Mouse (Mus musculus) liver, postnatal 0 days (tissue): ENCODE measurements around the gene Hoxa6. TPM values are rescaled to one million over a fixed set of nuclear protein-coding genes. Genes with fewer than 3 reads are reported as not detected.

ENCODE experiments used
- ATAC-seq: fragments of 200-750 bp; cut with Nextera tagmentation; 2 replicates; pipeline ENCODE4 v1.8.0; 2017; ENCODE audit warnings: mild to moderate bottlenecking, moderate library complexity
- DNase-seq: peaks from one replicate; pipeline ENCODE4 v3.0.0-alpha.2; 2016
- H3K27ac ChIP-seq: fragments of 300-500 bp; sonication (generic); 2 replicates; pipeline ENCODE4 v1.5.1; 2014; ENCODE audit warnings: antibody characterized with exemption, moderate library complexity, mild to moderate bottlenecking, low read depth
- H3K27me3 ChIP-seq: fragments of 300-500 bp; sonication (generic); 2 replicates; pipeline ENCODE4 v1.6.1; 2014; ENCODE audit warnings: low read length, control low read depth, mixed read lengths; ENCODE audit not compliant: insufficient read depth
- H3K36me3 ChIP-seq: fragments of 300-500 bp; sonication (generic); replicated peaks from 2 replicates; pipeline ENCODE4 v1.6.1; 2014; ENCODE audit warnings: mild to moderate bottlenecking, control low read depth, low read length, moderate library complexity, mixed read lengths; ENCODE audit not compliant: insufficient read depth
- H3K4me1 ChIP-seq: fragments of 300-500 bp; sonication (generic); 2 replicates; pipeline ENCODE4 v1.6.1; 2014; ENCODE audit warnings: antibody characterized with exemption, mild to moderate bottlenecking, control low read depth; ENCODE audit not compliant: insufficient read depth
- H3K4me2 ChIP-seq: fragments of 300-500 bp; sonication (generic); 2 replicates; pipeline ENCODE4 v1.6.1; 2014; ENCODE audit warnings: low read depth, mild to moderate bottlenecking, low read length, moderate library complexity, mixed read lengths
- H3K4me3 ChIP-seq: fragments of 300-500 bp; sonication (generic); 2 replicates; pipeline ENCODE4 v1.5.1; 2014; ENCODE audit warnings: low read depth, low read length
- H3K9ac ChIP-seq: fragments of 300-500 bp; sonication (generic); replicated peaks from 2 replicates; pipeline ENCODE4 v1.6.1; 2014; ENCODE audit warnings: mild to moderate bottlenecking, moderate library complexity
- H3K9me3 ChIP-seq: fragments of 300-500 bp; sonication (generic); 2 replicates; pipeline ENCODE4 v1.6.1; 2016; ENCODE audit warnings: mild to moderate bottlenecking, control low read depth, low read length, mixed read lengths
- CTCF ChIP-seq: sonication (generic); IDR thresholded peaks from 2 replicates; pipeline ENCODE4 v1.5.1; 2016; ENCODE audit warnings: antibody characterized with exemption, low read depth
- EP300 ChIP-seq: IDR thresholded peaks from 2 replicates; pipeline ENCODE4 v1.6.1; 2016; ENCODE audit warnings: antibody characterized with exemption, low read depth, mild to moderate bottlenecking
- WGBS: fragments of 180-500 bp; shearing (Covaris S2); extraction: QIAGEN DNeasy Blood & Tissue Kit; methylation state at CpG from one replicate; pipeline ENCODE4 v1.1.7; 2014; ENCODE audit not compliant: insufficient replicate concordance; 5-methylcytosine and 5-hydroxymethylcytosine counted together
- polyA plus RNA-seq: library from polyadenylated mRNA; unstranded; fragments of >200 nt; fragmentation: Nextera tagmentation; extraction: Ambion mirVana; gene quantifications from 2 replicates; pipeline ENCODE4 v1.2.1, GENCODE M21; 2015

Gene Hoxa6
- polyA plus RNA-seq, 1 experiment from 2014 or later: not detected

- H3K27ac ChIP-seq: peak overlapping the region; percentile 44; the same call in 1 of the 2 replicates
- WGBS: 15% methylated on average over 30 of the region's 30 CpGs
- H3K27me3 ChIP-seq: peaks cover 98% of the 10 kb centered on the region
- no peaks in the 10 kb centered on the region for H3K36me3 ChIP-seq
- no peak for ATAC-seq
- no peak for DNase-seq
- H3K4me1 ChIP-seq: peaks cover 9% of the 10 kb centered on the region
- H3K9me3 ChIP-seq: no peaks in the 10 kb centered on the region
- no peak for TF ChIP-seq CTCF
- no peak for TF ChIP-seq EP300
- H3K4me2 ChIP-seq: peak overlapping the region; percentile 54
- H3K9ac ChIP-seq: no peak overlapping the region
- H3K4me3 ChIP-seq: no peak overlapping the region; the same call in 1 of the 2 replicates
These were observed 47.8 kb downstream of the Hoxa6 start for GRCm38 (mm10) chr6:52160511-52161335.

- Histone ChIP-seq H3K4me2 (peak overlapping the region; percentile 93; the same call in 1 of the 2 replicates), H3K27me3 (peaks cover 96% of the 10 kb centered on the region), H3K4me1 (peaks cover 9% of the 10 kb centered on the region), H3K36me3 (no peaks in the 10 kb centered on the region), H3K27ac (no peak overlapping the region; the same call in 1 of the 2 replicates), H3K9ac (no peak overlapping the region), H3K9me3 (no peaks in the 10 kb centered on the region), H3K4me3 (no peak overlapping the region; the same call in 1 of the 2 replicates)
- DNase-seq (no peak), ATAC-seq (no peak)
- TF ChIP-seq EP300: no peak
- no peak for TF ChIP-seq CTCF
- WGBS: 14% methylated on average over 8 of the region's 9 CpGs
These were observed 48.5 kb downstream of the Hoxa6 start for GRCm38 (mm10) chr6:52159979-52160378.

DNA sequence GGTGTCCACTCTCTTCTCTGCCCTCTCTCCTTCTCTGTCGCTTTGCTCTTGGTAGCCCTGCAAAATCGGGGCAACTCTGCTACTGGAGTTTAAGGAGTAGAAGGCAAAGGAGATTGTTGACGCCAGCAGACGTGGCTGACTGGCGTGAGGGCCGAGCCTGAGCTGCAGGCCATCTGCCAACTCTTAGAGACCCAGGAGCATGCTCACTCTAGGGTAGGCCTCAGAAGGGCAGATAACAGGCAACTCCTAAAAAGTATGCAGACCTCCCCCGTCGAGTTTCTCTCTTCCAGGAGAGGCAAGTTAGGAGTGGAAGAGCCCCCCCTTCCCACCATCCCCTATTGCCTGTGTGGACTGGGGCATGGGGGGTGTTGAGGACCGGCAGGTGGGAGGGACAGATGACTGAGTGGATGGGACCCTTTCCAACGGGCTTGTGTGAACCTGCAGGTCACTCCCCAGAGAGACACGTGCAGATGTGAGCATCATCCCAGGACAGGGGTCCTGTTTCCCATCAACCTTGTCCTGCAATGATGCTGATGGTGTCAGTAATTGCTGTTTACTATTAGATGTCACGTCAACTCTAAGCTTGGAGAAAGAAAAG is 49.3 kb downstream of the Hoxa6 start:
- peak overlapping the region; percentile 93 for H3K4me2 ChIP-seq
- 29% methylated on average over 12 of the region's 12 CpGs for WGBS
- peak overlapping the region; percentile 63 for H3K4me3 ChIP-seq
- no peaks in the 10 kb centered on the region for H3K9me3 ChIP-seq
- TF ChIP-seq CTCF: no peak
- TF ChIP-seq EP300: no peak
- H3K27ac ChIP-seq: peak overlapping the region; percentile 72
- H3K4me1 ChIP-seq: peaks cover 9% of the 10 kb centered on the region
- 0 out of 2 replicates have a peak, but pooled peaks have one; percentile 32 for ATAC-seq
- peak overlapping the region; percentile 21; the same call in 1 of the 2 replicates for H3K9ac ChIP-seq
- H3K27me3 ChIP-seq: peaks cover 91% of the 10 kb centered on the region
- no peaks in the 10 kb centered on the region for H3K36me3 ChIP-seq
- no peak for DNase-seq

DNA sequence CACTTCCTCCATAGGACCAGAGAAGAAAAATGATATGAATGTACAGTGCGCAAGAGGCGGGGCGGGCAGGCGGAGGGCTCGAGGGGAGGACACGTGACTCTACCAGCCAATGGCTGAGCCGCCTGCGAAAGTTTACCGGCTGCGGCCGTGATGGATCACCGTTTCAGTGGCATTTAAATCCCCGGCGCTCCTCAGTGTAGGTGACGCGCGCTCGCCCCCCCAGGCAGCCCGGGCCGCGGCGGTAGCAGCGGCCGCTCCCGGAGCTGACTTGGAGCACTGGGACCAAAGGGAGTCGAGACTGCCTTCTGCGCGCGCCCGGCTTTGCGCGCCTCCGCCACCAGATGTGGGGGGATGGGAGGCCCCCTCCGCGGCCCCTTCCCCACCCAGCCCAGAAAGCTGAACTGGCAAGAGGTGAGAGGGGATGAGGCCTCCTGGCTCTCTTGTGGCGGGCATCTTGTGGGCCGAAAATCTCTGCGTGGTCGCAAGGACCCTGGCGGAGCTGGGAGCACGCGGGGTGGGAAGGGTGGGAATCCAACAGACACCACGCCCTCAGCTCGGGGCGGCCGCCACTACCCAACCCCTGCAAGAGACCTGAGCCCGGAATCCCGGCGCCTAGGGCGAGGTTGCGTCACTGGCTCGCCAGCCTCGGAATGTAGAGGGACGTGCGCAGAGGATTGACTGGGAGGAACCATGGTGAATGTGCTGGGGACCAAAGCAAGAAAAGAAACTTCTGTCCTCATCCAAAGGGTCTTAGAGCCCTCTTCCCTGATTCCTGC is 50.1 kb downstream of the Hoxa6 start, which contains the start of gene Hoxa1:
Hoxa1 (minus strand) TSS at position 42 of the 776 bp plus-strand sequence.
- Histone ChIP-seq H3K4me1 (peaks cover 9% of the 10 kb centered on the region), H3K4me2 (peak within 1 kb of the TSS; percentile 93), H3K9me3 (no peaks in the 10 kb centered on the region), H3K27me3 (peaks cover 91% of the 10 kb centered on the region), H3K9ac (peak within 1 kb of the TSS; percentile 50), H3K4me3 (peak within 1 kb of the TSS; percentile 63), H3K27ac (peak within 1 kb of the TSS; percentile 72), H3K36me3 (no peaks in the 10 kb centered on the region)
- under 1% methylated on average over 54 of the region's 55 CpGs for WGBS
- peak; percentile 77 for ATAC-seq
- TF ChIP-seq CTCF (no peak), EP300 (no peak)
- peak; percentile 72 for DNase-seq

- Histone ChIP-seq H3K27ac (no peak overlapping the region), H3K9ac (no peak overlapping the region), H3K4me2 (peak overlapping the region; percentile 93), H3K9me3 (no peaks in the 10 kb centered on the region), H3K36me3 (no peaks in the 10 kb centered on the region), H3K27me3 (peaks cover 91% of the 10 kb centered on the region), H3K4me1 (peaks cover 9% of the 10 kb centered on the region), H3K4me3 (peak overlapping the region; percentile 63)
- TF ChIP-seq CTCF (no peak), EP300 (no peak)
- ATAC-seq (no peak), DNase-seq (no peak)
- 3% methylated on average over 32 of the region's 32 CpGs for WGBS
These were observed 50.9 kb downstream of the Hoxa6 start for GRCm38 (mm10) chr6:52157466-52158275.
